Mouse (Mus musculus): ENCODE results near the gene Eomes. TPM values are rescaled to one million over a fixed set of nuclear protein-coding genes. Genes with fewer than 3 reads are reported as not detected.

Eomes gene
- polyA plus RNA-seq, 1 experiment from 2014 or later, result 2.3 TPM

- WGBS, result under 1% methylated on average over 33 of the region's 33 CpGs
- Histone ChIP-seq H3K9ac (no peak overlapping the region), H3K4me2 (peak overlapping the region; percentile 54)
Measured at GRCm38 (mm10) chr9:118476766-118477271, 1.2 kb upstream of the Eomes start.

GRCm38 (mm10) chr9:118477281-118477931 is 606 bp upstream of the Eomes start:
- H3K9ac ChIP-seq, result no peak overlapping the region
- no peaks in the 10 kb centered on the region for H3K9me3 ChIP-seq
- peak overlapping the region; percentile 54 for H3K4me2 ChIP-seq
- H3K36me3 ChIP-seq, result no peaks in the 10 kb centered on the region
- ATAC-seq (ENCODE audit: low FRiP score, low read depth), result no peak
- H3K27ac ChIP-seq (replicated peaks), result no peak overlapping the region
- H3K27me3 ChIP-seq, result peaks cover 73% of the 10 kb centered on the region
- H3K4me1 ChIP-seq (replicated peaks), result peaks cover 30% of the 10 kb centered on the region
- peak overlapping the region; percentile 13 for H3K4me3 ChIP-seq
- WGBS, result 1% methylated on average over 31 of the region's 31 CpGs

More at GRCm38 (mm10) chr9:118476766-118477271, 1.2 kb upstream of the Eomes start:
- H3K4me3 ChIP-seq, result peak overlapping the region; percentile 13
- peaks cover 30% of the 10 kb centered on the region for H3K4me1 ChIP-seq (replicated peaks)
- no peaks in the 10 kb centered on the region for H3K36me3 ChIP-seq
- no peak for ATAC-seq (ENCODE audit: low FRiP score, low read depth)
- no peak overlapping the region for H3K27ac ChIP-seq (replicated peaks)
- H3K9me3 ChIP-seq, result no peaks in the 10 kb centered on the region
- peaks cover 70% of the 10 kb centered on the region for H3K27me3 ChIP-seq

- Histone ChIP-seq H3K4me2 (peak overlapping the region; percentile 54), H3K4me3 (peak overlapping the region; percentile 36), H3K9ac (no peak overlapping the region), H3K27ac (replicated peaks) (no peak overlapping the region), H3K36me3 (no peaks in the 10 kb centered on the region), H3K4me1 (replicated peaks) (peaks cover 30% of the 10 kb centered on the region), H3K27me3 (peaks cover 75% of the 10 kb centered on the region), H3K9me3 (no peaks in the 10 kb centered on the region)
- under 1% methylated on average over 24 of the region's 29 CpGs for WGBS
- no peak for ATAC-seq (ENCODE audit: low FRiP score, low read depth)
Measured at GRCm38 (mm10) chr9:118478458-118478838, 436 bp downstream of the Eomes start.

- Histone ChIP-seq H3K9me3 (no peaks in the 10 kb centered on the region), H3K4me3 (peak overlapping the region; percentile 36), H3K4me1 (replicated peaks) (peaks cover 30% of the 10 kb centered on the region), H3K4me2 (peak overlapping the region; percentile 54), H3K27ac (replicated peaks) (no peak overlapping the region), H3K27me3 (peaks cover 80% of the 10 kb centered on the region), H3K36me3 (no peaks in the 10 kb centered on the region), H3K9ac (no peak overlapping the region)
- under 1% methylated on average over 62 of the region's 87 CpGs for WGBS
- no peak for ATAC-seq (ENCODE audit: low FRiP score, low read depth)
Measured at GRCm38 (mm10) chr9:118478839-118479507, 961 bp downstream of the Eomes start.

GRCm38 (mm10) chr9:118479508-118480291 is 1.7 kb downstream of the Eomes start:
- 4% methylated on average over 23 of the region's 23 CpGs for WGBS
- Histone ChIP-seq H3K9me3 (no peaks in the 10 kb centered on the region), H3K9ac (no peak overlapping the region), H3K27ac (replicated peaks) (no peak overlapping the region), H3K4me2 (peak overlapping the region; percentile 54; the same call in 1 of the 2 replicates), H3K36me3 (no peaks in the 10 kb centered on the region), H3K4me3 (peak overlapping the region; percentile 36), H3K4me1 (replicated peaks) (peaks cover 30% of the 10 kb centered on the region), H3K27me3 (peaks cover 82% of the 10 kb centered on the region)
- no peak for ATAC-seq (ENCODE audit: low FRiP score, low read depth)

GRCm38 (mm10) chr9:118480292-118480690 is 2.3 kb downstream of the Eomes start:
- no peak overlapping the region for H3K4me3 ChIP-seq
- H3K4me2 ChIP-seq, result no peak overlapping the region

GRCm38 (mm10) chr9:118482210-118482609 is 4.2 kb downstream of the Eomes start:
- no peak for ATAC-seq (ENCODE audit: low FRiP score, low read depth)
- 77% methylated on average over 10 of the region's 10 CpGs for WGBS

More at GRCm38 (mm10) chr9:118480292-118480690, 2.3 kb downstream of the Eomes start:
- ATAC-seq (ENCODE audit: low FRiP score, low read depth), result no peak
- 5% methylated on average over 14 of the region's 14 CpGs for WGBS
- Histone ChIP-seq H3K27me3 (peaks cover 82% of the 10 kb centered on the region), H3K9me3 (no peaks in the 10 kb centered on the region), H3K9ac (no peak overlapping the region), H3K4me1 (replicated peaks) (peaks cover 30% of the 10 kb centered on the region), H3K36me3 (no peaks in the 10 kb centered on the region), H3K27ac (replicated peaks) (no peak overlapping the region)

GRCm38 (mm10) chr9:118486361-118487095 is 8.5 kb downstream of the Eomes start:
- Histone ChIP-seq H3K36me3 (no peaks in the 10 kb centered on the region), H3K27me3 (peaks cover 68% of the 10 kb centered on the region), H3K9me3 (no peaks in the 10 kb centered on the region), H3K4me3 (no peak overlapping the region), H3K4me2 (peak overlapping the region; percentile 7; the same call in 1 of the 2 replicates), H3K4me1 (replicated peaks) (peaks cover 28% of the 10 kb centered on the region), H3K27ac (replicated peaks) (no peak overlapping the region), H3K9ac (no peak overlapping the region)
- WGBS, result 2% methylated on average over 32 of the region's 32 CpGs
- ATAC-seq (ENCODE audit: low FRiP score, low read depth), result no peak

More at GRCm38 (mm10) chr9:118482210-118482609, 4.2 kb downstream of the Eomes start:
- H3K36me3 ChIP-seq, result no peaks in the 10 kb centered on the region
- no peaks in the 10 kb centered on the region for H3K9me3 ChIP-seq
- H3K4me3 ChIP-seq, result no peak overlapping the region
- peaks cover 89% of the 10 kb centered on the region for H3K27me3 ChIP-seq
- H3K27ac ChIP-seq (replicated peaks), result no peak overlapping the region
- peaks cover 27% of the 10 kb centered on the region for H3K4me1 ChIP-seq (replicated peaks)
- H3K4me2 ChIP-seq, result no peak overlapping the region
- H3K9ac ChIP-seq, result no peak overlapping the region

- H3K27me3 ChIP-seq, result peaks cover 68% of the 10 kb centered on the region
- ATAC-seq (ENCODE audit: low FRiP score, low read depth), result no peak
- H3K9me3 ChIP-seq, result no peaks in the 10 kb centered on the region
- peaks cover 28% of the 10 kb centered on the region for H3K4me1 ChIP-seq (replicated peaks)
- H3K4me3 ChIP-seq, result no peak overlapping the region
- no peak overlapping the region for H3K27ac ChIP-seq (replicated peaks)
- no peak overlapping the region for H3K9ac ChIP-seq
- peak overlapping the region; percentile 7; the same call in 1 of the 2 replicates for H3K4me2 ChIP-seq
- H3K36me3 ChIP-seq, result no peaks in the 10 kb centered on the region
- under 1% methylated on average over 9 of the region's 9 CpGs for WGBS
Measured at GRCm38 (mm10) chr9:118487096-118487395, 9.0 kb downstream of the Eomes start.

- 1% methylated on average over 22 of the region's 22 CpGs for WGBS
- Histone ChIP-seq H3K27ac (replicated peaks) (no peak overlapping the region), H3K4me2 (peak overlapping the region; percentile 53), H3K9me3 (no peaks in the 10 kb centered on the region), H3K4me1 (replicated peaks) (peaks cover 28% of the 10 kb centered on the region), H3K4me3 (peak overlapping the region; percentile 15), H3K36me3 (no peaks in the 10 kb centered on the region), H3K27me3 (peaks cover 66% of the 10 kb centered on the region), H3K9ac (no peak overlapping the region)
- ATAC-seq (ENCODE audit: low FRiP score, low read depth), result no peak
Measured at GRCm38 (mm10) chr9:118487636-118488035, 9.6 kb downstream of the Eomes start.

- no peaks in the 10 kb centered on the region for H3K9me3 ChIP-seq
- H3K4me2 ChIP-seq, result peak overlapping the region; percentile 53
- WGBS, result under 1% methylated on average over 28 of the region's 28 CpGs
- H3K4me1 ChIP-seq (replicated peaks), result peaks cover 28% of the 10 kb centered on the region
- H3K27me3 ChIP-seq, result peaks cover 60% of the 10 kb centered on the region
- peak overlapping the region; percentile 15 for H3K4me3 ChIP-seq
- no peak overlapping the region for H3K9ac ChIP-seq
- H3K36me3 ChIP-seq, result no peaks in the 10 kb centered on the region
- no peak overlapping the region for H3K27ac ChIP-seq (replicated peaks)
- no peak for ATAC-seq (ENCODE audit: low FRiP score, low read depth)
Measured at GRCm38 (mm10) chr9:118488138-118488895, 10.3 kb downstream of the Eomes start.

Data from hindbrain, embryonic 15.5 days (tissue).